Mouse (Mus musculus) kidney, postnatal 4 days (tissue): ENCODE data around the gene Mgat5b.

Experiments used
- DNase-seq, 2 experiments: peaks; one replicate each; pipeline ENCODE4 v3.0.0; 2021; ENCODE audit warnings: mixed read lengths in 2 of 2

Mgat5b gene

DNA sequence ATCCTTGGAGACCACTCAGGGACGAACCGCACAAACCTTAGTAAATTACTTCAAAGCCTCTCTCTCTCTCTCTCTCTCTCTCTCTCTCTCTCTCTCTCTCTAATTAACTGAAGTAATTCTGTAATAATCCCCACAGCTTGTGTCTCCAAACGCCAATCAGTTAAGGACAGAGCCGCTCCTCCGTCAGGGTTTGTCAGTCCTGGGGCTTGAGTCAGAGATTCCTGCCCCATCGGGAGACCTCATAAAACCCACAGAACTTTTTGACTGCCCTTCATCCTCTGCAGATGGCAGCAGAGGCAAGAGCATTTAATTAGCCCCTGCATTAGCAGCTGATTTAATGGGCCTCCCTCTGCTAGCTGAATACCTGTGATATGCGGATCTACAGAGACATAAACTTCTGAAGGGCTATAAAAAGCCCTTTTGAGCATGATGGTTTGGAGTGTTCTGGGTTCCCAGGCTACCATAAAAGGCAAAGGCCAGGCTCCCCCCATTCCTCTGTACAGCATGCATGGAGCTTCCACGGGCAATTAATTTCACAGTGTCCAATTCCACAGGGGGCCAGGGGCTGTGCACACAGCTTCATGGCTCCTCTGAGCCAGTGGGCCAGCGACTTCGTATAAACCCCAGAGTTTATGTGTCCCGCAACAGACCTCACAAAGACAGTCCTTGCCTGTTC is 117.1 kb downstream of the Mgat5b start:
- no peak for DNase-seq
